Mouse (Mus musculus) WW6 (cell line): ENCODE data around the gene Gm6351.
"Not testable (repeated sequence)": the region's sequence is repeated elsewhere in the genome, so short reads cannot be mapped to it uniquely, and the experiment has no call there.

Experiments used
- DNase-seq: peaks from one replicate; pipeline ENCODE4 v3.0.0-alpha.2; 2013; ENCODE audit warnings: low read depth, low spot score

Gene Gm6351

DNA sequence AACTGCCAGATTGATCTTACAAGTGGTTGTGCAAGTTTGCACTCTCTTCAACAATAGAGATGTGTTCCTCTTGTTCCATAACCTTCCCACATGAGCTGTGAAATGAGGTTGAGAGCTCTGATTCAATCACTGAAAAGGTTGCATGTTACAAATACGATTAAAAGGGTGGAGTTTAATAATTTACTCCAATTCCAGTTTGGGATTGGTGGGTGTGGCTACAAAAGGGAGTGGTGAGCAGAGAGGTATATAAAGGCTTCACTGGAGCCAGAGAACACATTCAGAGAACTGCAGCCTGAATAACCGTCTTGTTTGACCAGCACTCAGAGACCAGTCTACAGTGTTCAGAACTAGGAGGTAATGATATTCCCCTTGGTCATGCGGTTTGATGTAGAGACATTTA lies at the start of gene Gm6351:
Gene Gm6351 (plus strand): TSS at position 301 of the 400 bp plus-strand sequence.
- not testable (repeated sequence) for DNase-seq

- DNase-seq, result not testable (repeated sequence)
Observed at GRCm38 (mm10) chr5:94070445-94070844, 5.7 kb upstream of the Gm6351 start, which contains the start of gene BC061212. Gene BC061212 (minus strand): TSS chr5:94070545.
